Mouse (Mus musculus) ovary, postnatal 14 days (tissue): ENCODE data around the gene Dusp1.

Experiments
- DNase-seq: peaks from one replicate; pipeline ENCODE4 v3.0.0; 2022; ENCODE audit warnings: low spot score

Gene Dusp1

GRCm38 (mm10) chr17:26463984-26464383 lies 97.9 kb downstream of the Dusp1 start:
- no peak for DNase-seq

GRCm38 (mm10) chr17:26463432-26463831 lies 98.5 kb downstream of the Dusp1 start:
- no peak for DNase-seq

GRCm38 (mm10) chr17:26462634-26463170 lies 99.2 kb downstream of the Dusp1 start:
- DNase-seq = peak; percentile 71

- no peak for DNase-seq
Measured at GRCm38 (mm10) chr17:26458049-26458448, 103.9 kb downstream of the Dusp1 start.

- DNase-seq = no peak
Measured at GRCm38 (mm10) chr17:26457506-26457905, 104.4 kb downstream of the Dusp1 start.
